18 mouse cellular contexts compared by ENCODE assay signal in the genomic region with DNA sequence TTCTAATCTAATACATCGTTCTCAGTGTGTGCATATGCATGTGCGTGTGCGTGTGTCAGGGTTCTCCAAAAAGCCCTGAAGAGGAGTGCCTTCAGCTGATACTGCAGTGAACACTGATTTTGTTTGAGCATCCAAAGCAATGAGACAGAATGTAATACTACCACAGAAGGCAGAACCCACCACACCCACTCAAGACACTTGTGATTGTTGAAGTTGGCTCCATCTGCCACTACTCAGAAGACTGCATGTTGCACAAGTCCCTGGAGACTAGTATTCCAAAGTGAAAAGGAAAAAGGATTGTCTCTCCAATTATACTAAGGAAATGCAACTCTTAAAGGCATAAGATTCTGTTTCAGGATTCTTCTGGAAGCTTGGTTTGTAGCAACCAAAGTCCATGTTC. TPM values are rescaled to one million over a fixed set of nuclear protein-coding genes. Genes with fewer than 3 reads are reported as not detected.
DNase-seq lines count a peak whose midpoint lies in the region; TF ChIP-seq lines count a peak whose summit lies in the region.
"Had no signal": no experiment of that assay in that cellular context is flagged by ENCODE, and none has a peak within 500 bp of the region (broad histone marks: within the 10 kb centered on the region; RNA-seq: fewer than 3 reads in every experiment).

No protein-coding gene starts in this region.

- no peak for TF ChIP-seq CTCF in kidney, adult 2 months (conservative IDR thresholded peaks at IDR 0.05; ENCODE audit: insufficient read depth, insufficient read length, low read depth, low read length)
- TF ChIP-seq CTCF in left cerebral cortex, adult 2 months (IDR thresholded peaks at IDR 0.05): no peak

- H3K36me3 ChIP-seq in kidney, adult 2 months (ENCODE audit: control insufficient read depth, insufficient read depth, low read length): no peaks in the 10 kb centered on the region
- H3K36me3 ChIP-seq in forebrain, embryonic 10.5 days (replicated peaks): no peaks in the 10 kb centered on the region
- H3K36me3 ChIP-seq: midbrain, embryonic 13.5 days; neural tube, embryonic 12.5 days; stomach, embryonic 15.5 days had no signal

- no peaks in the 10 kb centered on the region for H3K27me3 ChIP-seq in kidney, adult 2 months (replicated peaks; ENCODE audit: control insufficient read depth, insufficient read depth, low read length)
- H3K27me3 ChIP-seq in forebrain, embryonic 10.5 days (ENCODE audit: poor library complexity, severe bottlenecking): no peaks in the 10 kb centered on the region
- H3K27me3 ChIP-seq: midbrain, embryonic 13.5 days; neural tube, embryonic 12.5 days; stomach, embryonic 15.5 days had no signal

- H3K27ac ChIP-seq in kidney, adult 2 months (ENCODE audit: insufficient read depth, low read depth, low read length): no peak overlapping the region
- no peak overlapping the region for H3K27ac ChIP-seq in left cerebral cortex, adult 2 months
- H3K27ac ChIP-seq in forebrain, embryonic 10.5 days: no peak overlapping the region
- H3K27ac ChIP-seq: midbrain, embryonic 13.5 days; neural tube, embryonic 12.5 days; stomach, embryonic 15.5 days had no signal

- no peaks in the 10 kb centered on the region for H3K4me1 ChIP-seq in kidney, adult 2 months (ENCODE audit: control insufficient read depth, insufficient read depth, low read length)
- H3K4me1 ChIP-seq in forebrain, embryonic 10.5 days: 0 out of 2 replicates have a peak, but pooled peaks cover 3% of the 10 kb centered on the region
- H3K4me1 ChIP-seq: midbrain, embryonic 13.5 days; neural tube, embryonic 12.5 days; stomach, embryonic 15.5 days had no signal

- no peak for TF ChIP-seq POLR2A in kidney, adult 2 months (IDR thresholded peaks at IDR 0.05; ENCODE audit: low read depth, low read length)

- no peak overlapping the region for H3K4me3 ChIP-seq in kidney, adult 2 months (ENCODE audit: insufficient read depth, low read depth, low read length)
- H3K4me3 ChIP-seq in left cerebral cortex, adult 2 months: no peak overlapping the region
- no peak overlapping the region for H3K4me3 ChIP-seq in forebrain, embryonic 10.5 days
- H3K4me3 ChIP-seq: midbrain, embryonic 13.5 days; neural tube, embryonic 12.5 days; stomach, embryonic 15.5 days had no signal

- 89% methylated on average over 3 of the region's 3 CpGs for WGBS in kidney, adult 2 months
- WGBS in forebrain, embryonic 10.5 days: 92% methylated on average over 3 of the region's 3 CpGs

- no peaks in the 10 kb centered on the region for H3K9me3 ChIP-seq in forebrain, embryonic 10.5 days
- H3K9me3 ChIP-seq: midbrain, embryonic 13.5 days; neural tube, embryonic 12.5 days; stomach, embryonic 15.5 days had no signal

- peak; percentile 21 for DNase-seq in kidney, adult 2 months
- DNase-seq in kidney, postnatal 14 days: no peak
- DNase-seq in NIH3T3 (ENCODE audit: low read depth) (peak; percentile 63), MN1 (ENCODE audit: low spot score) (no peak)
- DNase-seq in frontal cortex, adult 2 months (ENCODE audit: extremely low spot score in 1 of 2, low spot score in 1 of 2): peak; percentile 75 to 77
- peak; percentile 13 to 16 for DNase-seq in left cerebral cortex, adult 2 months (ENCODE audit: extremely low spot score in 1 of 2, low spot score in 2 of 2)
- DNase-seq in forebrain, embryonic 10.5 days (ENCODE audit: extremely low spot score, low spot score): no peak
- no peak for DNase-seq in urinary bladder, postnatal 14 days (ENCODE audit: low spot score)
- DNase-seq: cerebellum, postnatal 14 days; gastrocnemius, postnatal 25 days; kidney, adult 11 months; kidney, postnatal 4 days; lung, postnatal 10 days; thymus, postnatal 4 days had no signal

- intact Hi-C loops in left cerebral cortex, adult 2 months (cut with DNase I): loop anchor here (1.0 to 5.0 kb wide), 2 partner anchors 107 to 202 kb away; no protein-coding TSS in a partner anchor

RNA-seq across cellular contexts. Expression of gene Sstr4, which starts 30.6 kb away (rescaled TPM):
- polyA plus RNA-seq in kidney, adult 2 months (2012; rRNA removed): 0.34 and 0.36 TPM in 2 replicates
- 15.1 and 19.0 TPM in 2 replicates for polyA plus RNA-seq in frontal cortex, adult 2 months (2012; rRNA removed)
- 10 to 100 TPM; 33.7 to 34.9 TPM for total RNA-seq in left cerebral cortex, adult 2 months (2021)
- 1.1 TPM in 2 replicates for polyA plus RNA-seq in forebrain, embryonic 10.5 days (2016; fragmentation: Nextera tagmentation; extraction: Ambion mirVana)
- total RNA-seq: hematopoietic stem cell, adult 5-6 weeks had no signal

RNA-seq across cellular contexts. Expression of gene Thbd, which starts 43.5 kb away (rescaled TPM):
- 28.4 and 30.6 TPM in 2 replicates for polyA plus RNA-seq in kidney, adult 2 months (2012; rRNA removed)
- polyA plus RNA-seq in frontal cortex, adult 2 months (2012; rRNA removed): 10.3 and 11.2 TPM in 2 replicates
- 10 to 100 TPM; 12.3 to 13.0 TPM for total RNA-seq in left cerebral cortex, adult 2 months (2021)
- polyA plus RNA-seq in forebrain, embryonic 10.5 days (2016; fragmentation: Nextera tagmentation; extraction: Ambion mirVana): 4.1 and 4.8 TPM in 2 replicates

Comparison
In these comparisons a context has a peak if more than half of its experiments do, and no peak if none do; other contexts are left out.
1. DNase-seq: peak in kidney, adult 2 months (single experiment), NIH3T3 (single experiment), frontal cortex, adult 2 months (2 of 2) and left cerebral cortex, adult 2 months (2 of 2); none in kidney, postnatal 14 days (single experiment), forebrain, embryonic 10.5 days (single experiment), urinary bladder, postnatal 14 days (single experiment) and MN1 (single experiment).